Mouse (Mus musculus) limb, embryonic 14.5 days (tissue): Measurements from ENCODE around the gene Sort1. TPM values are rescaled to one million over a fixed set of nuclear protein-coding genes. Genes with fewer than 3 reads are reported as not detected.

Experiments
- ATAC-seq: fragments of 200-750 bp; cut with Nextera tagmentation; 2 replicates; pipeline ENCODE4 v1.8.0; 2017; ENCODE audit warnings: low read depth, moderate number of reproducible peaks, moderate TSS enrichment; ENCODE audit not compliant: low FRiP score
- DNase-seq: peaks from one replicate; pipeline ENCODE4 v3.0.0-alpha.2; 2015; ENCODE audit warnings: low spot score
- H3K27ac ChIP-seq: fragments of 300-500 bp; sonication (generic); replicated peaks from 2 replicates; pipeline ENCODE4 v1.5.1; 2014; ENCODE audit warnings: low read depth, mild to moderate bottlenecking, low read length, moderate library complexity, mixed read lengths
- H3K27me3 ChIP-seq: fragments of 300-500 bp; sonication (generic); 2 replicates; pipeline ENCODE4 v1.6.1; 2014; ENCODE audit warnings: low read length, mixed read lengths; ENCODE audit not compliant: control insufficient read depth, insufficient read depth
- H3K36me3 ChIP-seq: fragments of 300-500 bp; sonication (generic); 2 replicates; pipeline ENCODE4 v1.6.1; 2014; ENCODE audit warnings: mild to moderate bottlenecking, low read length, moderate library complexity, mixed read lengths; ENCODE audit not compliant: control insufficient read depth, insufficient read depth
- H3K4me1 ChIP-seq: fragments of 300-500 bp; sonication (generic); 2 replicates; pipeline ENCODE4 v1.6.1; 2014; ENCODE audit warnings: antibody characterized with exemption, low read length, mixed read lengths; ENCODE audit not compliant: control insufficient read depth, insufficient read depth
- H3K4me2 ChIP-seq: fragments of 300-500 bp; sonication (generic); replicated peaks from 2 replicates; pipeline ENCODE4 v1.6.1; 2014; ENCODE audit warnings: low read depth, mild to moderate bottlenecking, low read length, moderate library complexity; ENCODE audit not compliant: severe bottlenecking
- H3K4me3 ChIP-seq: fragments of 300-500 bp; sonication (generic); replicated peaks from 2 replicates; pipeline ENCODE4 v1.5.1; 2014; ENCODE audit warnings: low read length
- H3K9ac ChIP-seq: fragments of 300-500 bp; sonication (generic); 2 replicates; pipeline ENCODE4 v1.6.1; 2014; ENCODE audit warnings: mild to moderate bottlenecking, low read depth, low read length, moderate library complexity; ENCODE audit not compliant: severe bottlenecking
- H3K9me3 ChIP-seq: fragments of 300-500 bp; sonication (generic); 2 replicates; pipeline ENCODE4 v1.6.1; 2016; ENCODE audit warnings: low read length; ENCODE audit not compliant: control insufficient read depth
- POLR2A ChIP-seq: fragments of 200-500 bp; IDR thresholded peaks from 2 replicates; pipeline ENCODE4 v1.8.0; 2012; ENCODE audit warnings: inconsistent platforms, mild to moderate bottlenecking, moderate library complexity, borderline replicate concordance; ENCODE audit not compliant: insufficient read depth, insufficient read length; ENCODE audit errors: extremely low read depth
- WGBS: fragments of 180-500 bp; shearing (Covaris S2); extraction: QIAGEN DNeasy Blood & Tissue Kit; methylation state at CpG from one replicate; pipeline ENCODE4 v1.1.7; 2014; 5-methylcytosine and 5-hydroxymethylcytosine counted together
- polyA plus RNA-seq, 2 experiments: library from polyadenylated mRNA; depleted of rRNA in 1 of 2; stranded (reverse) in 1 of 2; unstranded in 1 of 2; fragments of >200 nt; fragmentation: Nextera tagmentation in 1 of 2; extraction: Ambion mirVana in 1 of 2; gene quantifications; 2 replicates each; pipeline versions ENCODE4 v1.2.1 to v1.2.3; 2012 to 2014

Gene Sort1
- polyA plus RNA-seq, 2 experiments: 17.9 to 30.4 TPM

- WGBS: 73% methylated on average over 3 of the region's 3 CpGs
Observed at GRCm38 (mm10) chr3:108327916-108328315, 44.0 kb downstream of the Sort1 start.

GRCm38 (mm10) chr3:108328441-108328841 is 44.6 kb downstream of the Sort1 start:
- no peaks in the 10 kb centered on the region for H3K9me3 ChIP-seq
- DNase-seq (no peak), ATAC-seq (no peak)
- no peak overlapping the region for H3K4me2 ChIP-seq
- peak overlapping the region; percentile 68 for H3K27ac ChIP-seq
- no peak overlapping the region for H3K4me3 ChIP-seq
- no peak for TF ChIP-seq POLR2A
- 60% methylated on average over 9 of the region's 9 CpGs for WGBS
- H3K4me1 ChIP-seq: peaks cover 10% of the 10 kb centered on the region
- no peaks in the 10 kb centered on the region for H3K27me3 ChIP-seq
- H3K36me3 ChIP-seq: peaks cover 30% of the 10 kb centered on the region
- peak overlapping the region; percentile 28; the same call in 1 of the 2 replicates for H3K9ac ChIP-seq

More at GRCm38 (mm10) chr3:108327916-108328315, 44.0 kb downstream of the Sort1 start:
- Histone ChIP-seq H3K9me3 (no peaks in the 10 kb centered on the region), H3K27ac (0 out of 2 replicates have a peak overlapping the region, but pooled peaks have one; percentile 68), H3K4me1 (peaks cover 10% of the 10 kb centered on the region), H3K9ac (no peak overlapping the region), H3K27me3 (no peaks in the 10 kb centered on the region), H3K4me3 (no peak overlapping the region), H3K4me2 (no peak overlapping the region), H3K36me3 (peaks cover 25% of the 10 kb centered on the region)
- DNase-seq: no peak
- no peak for TF ChIP-seq POLR2A
- ATAC-seq: no peak

DNA sequence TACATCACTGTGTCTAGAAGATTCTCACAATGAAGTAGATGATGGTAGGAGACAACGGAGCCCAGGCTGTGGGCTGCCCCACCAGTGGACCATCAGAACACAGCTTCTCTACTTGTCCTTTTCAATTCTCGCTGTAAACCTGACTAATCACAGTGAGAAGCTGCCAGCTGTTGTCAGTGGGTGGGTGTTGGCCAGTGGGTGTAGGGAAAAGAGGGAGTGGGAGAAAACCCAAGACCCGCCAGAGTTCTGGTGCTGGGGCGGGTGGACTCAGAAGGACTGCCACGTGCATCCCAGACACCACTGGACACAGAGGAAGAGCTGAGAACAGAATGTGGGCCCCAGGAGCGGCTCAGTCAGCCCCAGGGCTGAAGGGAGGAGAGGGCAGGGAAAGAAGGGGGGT is 46.9 kb downstream of the Sort1 start:
- 97% methylated on average over 6 of the region's 6 CpGs for WGBS
- TF ChIP-seq POLR2A: no peak
- peaks cover 10% of the 10 kb centered on the region for H3K4me1 ChIP-seq
- no peak overlapping the region for H3K4me3 ChIP-seq
- ATAC-seq (no peak), DNase-seq (no peak)
- H3K9me3 ChIP-seq: no peaks in the 10 kb centered on the region
- no peak overlapping the region for H3K4me2 ChIP-seq
- H3K27me3 ChIP-seq: no peaks in the 10 kb centered on the region
- no peak overlapping the region for H3K9ac ChIP-seq
- H3K27ac ChIP-seq: no peak overlapping the region
- peaks cover 45% of the 10 kb centered on the region for H3K36me3 ChIP-seq

- H3K9me3 ChIP-seq: no peaks in the 10 kb centered on the region
- peaks cover 51% of the 10 kb centered on the region for H3K36me3 ChIP-seq
- H3K27me3 ChIP-seq: no peaks in the 10 kb centered on the region
- TF ChIP-seq POLR2A: no peak
- no peak overlapping the region for H3K9ac ChIP-seq
- H3K4me2 ChIP-seq: no peak overlapping the region
- no peaks in the 10 kb centered on the region for H3K4me1 ChIP-seq
- ATAC-seq (no peak), DNase-seq (no peak)
- H3K27ac ChIP-seq: no peak overlapping the region
- no peak overlapping the region for H3K4me3 ChIP-seq
- 75% methylated on average over 5 of the region's 5 CpGs for WGBS
Observed at GRCm38 (mm10) chr3:108336878-108337277, 53.0 kb downstream of the Sort1 start.

DNA sequence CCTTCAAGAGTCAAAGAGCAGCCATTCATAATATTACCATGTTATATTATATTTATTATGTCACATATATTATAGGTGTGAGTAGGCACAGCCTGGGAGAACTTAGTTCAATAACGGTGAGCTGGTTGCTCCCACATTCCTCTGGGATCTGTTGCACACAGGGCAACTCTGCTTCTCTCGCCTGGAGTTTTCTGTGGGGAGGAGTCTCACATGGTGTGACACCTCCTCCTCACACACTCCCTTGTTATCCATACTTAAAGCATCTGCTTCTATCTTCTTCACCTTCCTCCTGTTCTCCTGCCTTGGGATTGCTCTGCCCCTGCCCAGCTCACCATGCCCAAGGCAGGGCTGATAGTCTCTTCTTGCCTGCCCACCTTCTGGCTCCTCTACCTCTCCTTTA is 57.2 kb downstream of the Sort1 start:
- Histone ChIP-seq H3K36me3 (peaks cover 36% of the 10 kb centered on the region), H3K27me3 (no peaks in the 10 kb centered on the region), H3K4me1 (no peaks in the 10 kb centered on the region), H3K9me3 (no peaks in the 10 kb centered on the region), H3K4me3 (no peak overlapping the region), H3K9ac (no peak overlapping the region), H3K27ac (no peak overlapping the region), H3K4me2 (no peak overlapping the region)
- TF ChIP-seq POLR2A: no peak
- ATAC-seq: no peak
- DNase-seq: no peak
- WGBS: 80% methylated on average over 2 of the region's 2 CpGs

DNA sequence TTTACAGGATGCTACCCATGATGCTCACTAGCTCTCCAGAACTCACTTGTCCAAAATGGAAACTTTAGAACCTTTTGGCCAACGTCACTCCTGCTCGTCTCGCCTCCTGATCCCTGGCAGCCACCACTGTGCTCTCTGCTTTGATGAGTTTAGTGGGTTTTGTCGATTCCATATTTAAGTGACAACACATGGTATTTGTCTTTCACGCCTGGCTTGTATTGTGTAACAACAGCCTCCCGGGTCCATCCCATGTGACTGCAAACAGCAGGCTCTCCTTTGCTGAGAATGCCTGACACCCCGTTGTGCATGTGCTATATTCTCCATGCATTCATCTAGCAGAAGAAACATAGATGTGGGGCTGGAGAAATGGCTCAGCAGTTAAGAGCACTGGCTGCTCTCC is 58.3 kb downstream of the Sort1 start:
- no peak for ATAC-seq
- no peak for TF ChIP-seq POLR2A
- 72% methylated on average over 7 of the region's 7 CpGs for WGBS

More for the DNA sequence above, 58.3 kb downstream of the Sort1 start:
- Histone ChIP-seq H3K27ac (no peak overlapping the region), H3K4me1 (no peaks in the 10 kb centered on the region), H3K9me3 (no peaks in the 10 kb centered on the region), H3K4me2 (no peak overlapping the region), H3K4me3 (no peak overlapping the region), H3K9ac (no peak overlapping the region), H3K27me3 (no peaks in the 10 kb centered on the region), H3K36me3 (peaks cover 37% of the 10 kb centered on the region)
- DNase-seq: no peak
